Mouse (Mus musculus): ENCODE results near the gene Hivep1.

DNA sequence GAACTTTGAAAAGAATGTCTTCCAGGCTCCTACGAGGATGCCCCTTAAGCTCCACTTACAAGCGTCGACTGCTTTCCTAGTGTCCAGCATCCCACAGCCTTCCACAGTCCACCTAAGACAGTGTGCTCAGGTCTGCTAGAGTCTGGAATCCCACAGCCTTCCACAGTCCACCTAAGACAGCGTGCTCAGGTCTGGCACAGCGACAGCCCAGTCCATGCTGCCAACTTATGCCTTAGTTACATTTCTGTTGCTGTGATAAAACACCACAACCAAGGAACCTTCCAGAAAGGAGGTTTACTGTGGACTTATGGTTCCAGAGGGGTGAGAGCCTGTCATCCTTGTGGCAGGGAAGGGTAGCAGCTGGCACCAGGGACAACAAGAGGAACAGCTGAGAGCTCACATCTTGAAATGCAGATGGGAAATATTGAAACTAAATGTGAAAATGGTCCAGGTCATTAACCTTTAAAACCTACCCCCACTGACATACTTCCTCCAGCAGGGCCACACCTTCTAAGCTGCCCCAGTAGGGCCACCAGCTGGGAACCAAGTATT, 25.0 kb downstream of the Hivep1 start:
- TF ChIP-seq POLR2A (IDR thresholded peaks at IDR 0.05; ENCODE audit: low read depth, low read length) (no peak), MXI1 (IDR thresholded peaks at IDR 0.05; ENCODE audit: low read depth, low read length) (no peak), POLR2AphosphoS2 (IDR thresholded peaks at IDR 0.05; ENCODE audit: low read depth, low read length) (no peak), EP300 (IDR thresholded peaks at IDR 0.05; ENCODE audit: low read length) (no peak), ZNF384 (IDR thresholded peaks at IDR 0.05; ENCODE audit: low read depth, low read length) (no peak), MAX (IDR thresholded peaks at IDR 0.05; ENCODE audit: low read length) (no peak), MYC (IDR thresholded peaks at IDR 0.05; ENCODE audit: low read depth, low read length) (no peak), IRF4 (IDR thresholded peaks at IDR 0.05; ENCODE audit: low read depth, low read length) (no peak), CTCF (conservative IDR thresholded peaks at IDR 0.05 in 1 of 2, IDR thresholded peaks at IDR 0.05 in 1 of 2; ENCODE audit: low read depth in 2 of 2, low read length in 2 of 2) (no peak)

Data from CH12.LX (cell line).